Mouse (Mus musculus): ENCODE measurements at regions not wholly inside any gene's neighbourhood (a gene's known extent, or its start where the extent isn't known, plus 50 kb on each side); places are given as distances from the start of the nearest gene placed in this dataset.
A peak's percentile ranks its signal among the peaks of the same experiment; 100 is the strongest.

GRCm38 (mm10) chr15:67388514-67388913 lies 887.8 kb upstream of the Lrrc6 start:
- no peak for DNase-seq (ENCODE audit: low spot score)

- no peak for DNase-seq (ENCODE audit: low spot score)
Measured at GRCm38 (mm10) chr15:67386896-67387295, 886.2 kb upstream of the Lrrc6 start.

- DNase-seq (ENCODE audit: low spot score), result no peak
Measured at GRCm38 (mm10) chr15:67373599-67373998, 872.9 kb upstream of the Lrrc6 start.

GRCm38 (mm10) chr15:67373030-67373429 lies 872.3 kb upstream of the Lrrc6 start:
- no peak for DNase-seq (ENCODE audit: low spot score)

GRCm38 (mm10) chr15:67364099-67364756 lies 863.5 kb upstream of the Lrrc6 start:
- DNase-seq (ENCODE audit: low spot score), result no peak

- no peak for DNase-seq (ENCODE audit: low spot score)
Measured at GRCm38 (mm10) chr15:67361012-67361571, 860.4 kb upstream of the Lrrc6 start.

- no peak for DNase-seq (ENCODE audit: low spot score)
Measured at GRCm38 (mm10) chr15:67357867-67358266, 857.2 kb upstream of the Lrrc6 start.

GRCm38 (mm10) chr15:67355334-67355733 lies 854.6 kb upstream of the Lrrc6 start:
- no peak for DNase-seq (ENCODE audit: low spot score)

- no peak for DNase-seq (ENCODE audit: low spot score)
Measured at GRCm38 (mm10) chr15:67354598-67355159, 854.0 kb upstream of the Lrrc6 start.

- DNase-seq (ENCODE audit: low spot score), result no peak
Measured at GRCm38 (mm10) chr15:67349501-67349900, 848.8 kb upstream of the Lrrc6 start.

- peak; percentile 17 for DNase-seq (ENCODE audit: low spot score)
Measured at GRCm38 (mm10) chr15:67345179-67346148, 844.8 kb upstream of the Lrrc6 start.

- no peak for DNase-seq (ENCODE audit: low spot score)
Measured at GRCm38 (mm10) chr15:67342050-67342449, 841.3 kb upstream of the Lrrc6 start.

GRCm38 (mm10) chr15:67337040-67337395 lies 836.3 kb upstream of the Lrrc6 start:
- DNase-seq (ENCODE audit: low spot score), result no peak

- no peak for DNase-seq (ENCODE audit: low spot score)
Measured at GRCm38 (mm10) chr15:67336294-67337039, 835.8 kb upstream of the Lrrc6 start.

GRCm38 (mm10) chr15:67332521-67332920 lies 831.8 kb upstream of the Lrrc6 start:
- DNase-seq (ENCODE audit: low spot score), result no peak

GRCm38 (mm10) chr15:67320292-67320691 lies 819.6 kb upstream of the Lrrc6 start:
- no peak for DNase-seq (ENCODE audit: low spot score)

GRCm38 (mm10) chr15:67315202-67315601 lies 814.5 kb upstream of the Lrrc6 start:
- DNase-seq (ENCODE audit: low spot score), result no peak

- peak; percentile 26 for DNase-seq (ENCODE audit: low spot score)
Measured at GRCm38 (mm10) chr15:67313648-67314047, 812.9 kb upstream of the Lrrc6 start.

GRCm38 (mm10) chr15:67305681-67306080 lies 805.0 kb upstream of the Lrrc6 start:
- DNase-seq (ENCODE audit: low spot score), result no peak

GRCm38 (mm10) chr15:67303804-67304203 lies 803.1 kb upstream of the Lrrc6 start:
- DNase-seq (ENCODE audit: low spot score), result no peak

- DNase-seq (ENCODE audit: low spot score), result peak; percentile 37
Measured at GRCm38 (mm10) chr15:67301871-67302363, 801.2 kb upstream of the Lrrc6 start.

GRCm38 (mm10) chr15:67301024-67301423 lies 800.3 kb upstream of the Lrrc6 start:
- no peak for DNase-seq (ENCODE audit: low spot score)
